Mouse (Mus musculus) gastrocnemius, postnatal 10 days (tissue): ENCODE measurements around the gene Mdfi. TPM values are rescaled to one million over a fixed set of nuclear protein-coding genes. Genes with fewer than 3 reads are reported as not detected.

Experiments used
- DNase-seq: peaks from one replicate; pipeline ENCODE4 v3.0.0; 2021; ENCODE audit warnings: mixed read lengths
- total RNA-seq, 2 experiments: library from RNA; stranded (reverse); gene quantifications; 2 replicates each; pipeline ENCODE4 v1.2.3; 2021

Mdfi gene
- total RNA-seq, 2 experiments from 2014 or later, result 7.2 to 10.0 TPM

DNA sequence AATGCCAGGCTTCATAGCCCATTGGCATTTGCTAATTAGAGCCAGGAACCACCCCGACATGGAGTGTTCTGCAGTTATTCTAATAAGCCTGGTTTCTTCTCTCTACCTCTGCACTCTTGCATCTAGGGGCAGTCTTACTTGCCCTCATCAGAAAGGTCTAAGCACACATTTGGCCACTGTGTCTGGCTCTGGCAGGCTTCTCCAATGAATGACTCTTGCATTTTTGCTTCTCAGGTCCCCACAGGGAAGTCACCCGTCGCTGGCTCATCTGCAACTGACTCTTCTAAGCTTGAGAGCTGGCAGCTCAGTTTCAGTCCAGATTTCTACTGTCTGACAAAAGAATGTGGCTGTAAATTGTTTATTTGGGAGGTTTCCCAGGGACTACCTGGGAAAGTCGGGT, 68.5 kb downstream of the Mdfi start:
- no peak for DNase-seq

Other genes starting within 250 kb of the Mdfi start
- 10 to 100 TPM; 13.0 TPM for gene Bysl, start 223.2 kb downstream of the Mdfi start, total RNA-seq
- 10 to 100 TPM; 14.7 to 15.5 TPM for gene Med20, start 223.1 kb downstream of the Mdfi start, total RNA-seq
- 1 to 10 TPM; 1.8 to 2.1 TPM for gene Gm20517, start 223.1 kb downstream of the Mdfi start, total RNA-seq
- 1 to 10 TPM; 4.6 to 4.9 TPM for gene Usp49, start 204.0 kb downstream of the Mdfi start, total RNA-seq
- 100 to 1,000 TPM; 175 to 181 TPM for gene Tomm6, start 146.3 kb downstream of the Mdfi start, total RNA-seq
- gene Frs3, start 145.7 kb downstream of the Mdfi start, total RNA-seq, result 1 to 10 TPM; 3.5 to 3.9 TPM
- gene Gm21981, start 140.2 kb downstream of the Mdfi start, total RNA-seq, result under 1 TPM; 0.68 to 0.88 TPM
- gene Prickle4, start 140.0 kb downstream of the Mdfi start, total RNA-seq, result under 1 TPM in 1 of 2 experiments, not detected in 1; 0.70 TPM
- not detected for gene Pgc, start 107.8 kb downstream of the Mdfi start, total RNA-seq
- gene Tfeb, start 97.7 kb downstream of the Mdfi start, total RNA-seq, result 10 to 100 TPM; 67.9 to 70.7 TPM
- gene Foxp4, start 90.0 kb upstream of the Mdfi start, total RNA-seq, result 10 to 100 TPM; 10.2 to 16.1 TPM
- gene 1700122O11Rik, start 203.6 kb upstream of the Mdfi start, total RNA-seq, result not detected